Mouse (Mus musculus): Measurements from ENCODE around the gene Zfp423. TPM values are rescaled to one million over a fixed set of nuclear protein-coding genes. Genes with fewer than 3 reads are reported as not detected.

The Zfp423 gene
- polyA plus RNA-seq, 1 experiment from 2014 or later, result 63.0 TPM

DNA sequence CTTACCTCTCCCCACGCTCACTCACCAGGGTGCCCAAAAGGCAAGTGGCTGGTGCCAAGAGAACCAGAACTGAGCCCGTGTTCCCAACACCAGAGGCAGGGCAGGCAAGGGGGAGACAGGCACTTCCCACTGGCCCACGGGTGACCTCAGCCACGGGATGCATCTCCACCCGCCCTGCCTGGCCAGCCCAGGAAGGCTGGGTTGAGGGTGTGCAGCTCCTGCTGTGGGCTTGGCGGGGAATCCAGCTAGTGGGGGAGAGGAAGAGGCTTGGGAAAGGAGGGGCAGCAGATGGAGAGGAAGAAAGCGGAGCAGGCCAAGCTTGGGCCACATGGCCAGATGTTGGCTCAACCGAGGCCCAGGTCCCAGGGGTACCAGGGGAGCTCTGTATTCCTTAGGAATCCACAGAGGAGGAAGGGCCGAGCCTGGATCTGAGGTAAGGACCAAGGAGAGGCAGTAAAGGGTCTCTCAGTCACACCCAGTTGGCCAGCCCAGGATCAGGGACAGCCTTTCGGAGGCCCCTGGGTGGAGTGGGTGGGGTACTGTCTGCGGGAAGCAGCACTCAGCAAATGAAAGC, 155.0 kb downstream of the Zfp423 start:
- H3K36me3 ChIP-seq (ENCODE audit: control insufficient read depth, insufficient read depth, low read length), result no peaks in the 10 kb centered on the region
- 0 out of 2 replicates have a peak overlapping the region, but pooled peaks have one; percentile 17 for H3K27ac ChIP-seq (replicated peaks; ENCODE audit: low read depth, low read length)
- WGBS, result 52% methylated on average over 11 of the region's 11 CpGs
- H3K27me3 ChIP-seq (ENCODE audit: control insufficient read depth, insufficient read depth, low read length), result no peaks in the 10 kb centered on the region
- no peak for ATAC-seq (ENCODE audit: low FRiP score, low TSS enrichment)
- no peak overlapping the region for H3K9ac ChIP-seq (replicated peaks; ENCODE audit: low read length)
- DNase-seq, result no peak
- H3K4me1 ChIP-seq (ENCODE audit: control insufficient read depth, insufficient read depth, low read length), result peaks cover 14% of the 10 kb centered on the region; the same call in 1 of the 2 replicates
- H3K4me2 ChIP-seq (ENCODE audit: low read length), result no peak overlapping the region
- no peak overlapping the region for H3K4me3 ChIP-seq (replicated peaks; ENCODE audit: low read depth, low read length)
- H3K9me3 ChIP-seq (ENCODE audit: control insufficient read depth, low read length), result no peaks in the 10 kb centered on the region

DNA sequence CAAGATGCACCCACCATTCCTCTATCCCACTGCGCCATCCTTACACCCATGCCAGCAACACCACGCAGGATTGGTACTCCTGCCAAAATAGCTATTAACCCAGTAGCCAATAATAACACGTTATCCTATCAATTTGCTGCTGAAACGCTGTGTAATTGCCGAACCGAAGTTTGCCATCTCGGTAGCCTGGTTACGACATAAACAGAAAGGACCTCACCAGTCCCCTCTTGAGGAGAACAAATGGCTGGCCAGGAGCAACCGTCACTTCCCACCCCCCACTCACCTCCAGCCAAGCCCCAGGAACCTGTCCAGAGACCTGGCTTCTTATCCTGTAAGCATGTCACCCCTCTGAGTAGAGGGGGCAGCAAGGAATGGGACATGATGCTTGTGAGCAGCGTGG, 156.0 kb downstream of the Zfp423 start:
- Histone ChIP-seq H3K4me1 (ENCODE audit: control insufficient read depth, insufficient read depth, low read length) (peaks cover 14% of the 10 kb centered on the region; the same call in 1 of the 2 replicates), H3K9me3 (ENCODE audit: control insufficient read depth, low read length) (no peaks in the 10 kb centered on the region)
- WGBS, result 89% methylated on average over 10 of the region's 10 CpGs

DNA sequence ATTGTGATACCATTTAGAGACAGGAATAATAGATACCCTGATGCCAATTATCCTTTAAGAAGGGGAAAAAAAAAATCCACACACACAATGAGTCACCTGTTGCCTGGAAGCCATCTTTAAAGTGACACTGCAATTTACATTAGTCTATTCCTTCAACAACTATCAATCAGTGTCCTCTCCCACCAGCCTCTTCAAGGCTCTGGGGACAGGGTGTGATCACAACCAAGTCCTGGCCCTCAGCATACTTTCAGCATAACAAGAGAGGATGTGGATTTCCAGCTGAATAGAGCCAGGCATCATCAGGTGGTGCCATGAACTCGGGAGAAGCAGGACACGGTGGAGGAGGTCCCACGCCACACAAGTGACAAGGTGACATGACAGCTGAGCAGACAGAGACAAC, 156.8 kb downstream of the Zfp423 start:
- no peak for DNase-seq
- H3K9me3 ChIP-seq (ENCODE audit: control insufficient read depth, low read length), result no peaks in the 10 kb centered on the region
- ATAC-seq (ENCODE audit: low FRiP score, low TSS enrichment), result no peak
- H3K4me1 ChIP-seq (ENCODE audit: control insufficient read depth, insufficient read depth, low read length), result peaks cover 14% of the 10 kb centered on the region; the same call in 1 of the 2 replicates
- H3K4me2 ChIP-seq (ENCODE audit: low read length), result no peak overlapping the region
- no peaks in the 10 kb centered on the region for H3K36me3 ChIP-seq (ENCODE audit: control insufficient read depth, insufficient read depth, low read length)
- no peaks in the 10 kb centered on the region for H3K27me3 ChIP-seq (ENCODE audit: control insufficient read depth, insufficient read depth, low read length)
- no peak overlapping the region for H3K9ac ChIP-seq (replicated peaks; ENCODE audit: low read length)
- WGBS, result 56% methylated on average over 3 of the region's 3 CpGs
- no peak overlapping the region for H3K4me3 ChIP-seq (replicated peaks; ENCODE audit: low read depth, low read length)
- no peak overlapping the region for H3K27ac ChIP-seq (replicated peaks; ENCODE audit: low read depth, low read length)

More for the DNA sequence above, 156.0 kb downstream of the Zfp423 start:
- DNase-seq, result no peak
- Histone ChIP-seq H3K36me3 (ENCODE audit: control insufficient read depth, insufficient read depth, low read length) (no peaks in the 10 kb centered on the region), H3K27ac (replicated peaks; ENCODE audit: low read depth, low read length) (no peak overlapping the region), H3K4me2 (ENCODE audit: low read length) (no peak overlapping the region), H3K27me3 (ENCODE audit: control insufficient read depth, insufficient read depth, low read length) (no peaks in the 10 kb centered on the region), H3K9ac (replicated peaks; ENCODE audit: low read length) (no peak overlapping the region), H3K4me3 (replicated peaks; ENCODE audit: low read depth, low read length) (no peak overlapping the region)
- ATAC-seq (ENCODE audit: low FRiP score, low TSS enrichment), result no peak

DNA sequence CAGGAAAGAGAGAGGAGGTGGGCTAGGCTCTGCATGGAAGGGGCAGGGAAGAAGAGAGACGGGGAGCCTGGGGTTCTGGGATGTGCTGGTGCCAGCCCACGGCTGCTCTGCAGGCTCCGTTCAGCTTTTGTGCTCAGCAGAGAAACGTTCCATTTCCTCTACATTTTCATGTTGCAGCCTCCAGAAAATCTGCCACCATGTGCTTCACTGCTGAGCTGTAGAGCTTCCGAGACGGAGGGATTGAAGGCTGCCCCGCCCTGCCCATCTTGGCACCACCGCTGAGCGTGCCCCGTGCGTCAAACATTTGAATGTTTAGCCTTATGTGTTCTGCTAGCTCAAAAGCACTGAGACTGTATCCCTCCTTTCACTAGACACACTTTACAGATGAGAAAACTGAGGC, 159.3 kb downstream of the Zfp423 start:
- ATAC-seq (ENCODE audit: low FRiP score, low TSS enrichment) (no peak), DNase-seq (no peak)
- Histone ChIP-seq H3K9me3 (ENCODE audit: control insufficient read depth, low read length) (no peaks in the 10 kb centered on the region), H3K4me2 (ENCODE audit: low read length) (no peak overlapping the region), H3K27me3 (ENCODE audit: control insufficient read depth, insufficient read depth, low read length) (no peaks in the 10 kb centered on the region), H3K27ac (replicated peaks; ENCODE audit: low read depth, low read length) (no peak overlapping the region), H3K4me1 (ENCODE audit: control insufficient read depth, insufficient read depth, low read length) (peaks cover 6% of the 10 kb centered on the region; the same call in 1 of the 2 replicates), H3K9ac (replicated peaks; ENCODE audit: low read length) (no peak overlapping the region), H3K36me3 (ENCODE audit: control insufficient read depth, insufficient read depth, low read length) (no peaks in the 10 kb centered on the region), H3K4me3 (replicated peaks; ENCODE audit: low read depth, low read length) (no peak overlapping the region)
- 83% methylated on average over 11 of the region's 11 CpGs for WGBS

DNA sequence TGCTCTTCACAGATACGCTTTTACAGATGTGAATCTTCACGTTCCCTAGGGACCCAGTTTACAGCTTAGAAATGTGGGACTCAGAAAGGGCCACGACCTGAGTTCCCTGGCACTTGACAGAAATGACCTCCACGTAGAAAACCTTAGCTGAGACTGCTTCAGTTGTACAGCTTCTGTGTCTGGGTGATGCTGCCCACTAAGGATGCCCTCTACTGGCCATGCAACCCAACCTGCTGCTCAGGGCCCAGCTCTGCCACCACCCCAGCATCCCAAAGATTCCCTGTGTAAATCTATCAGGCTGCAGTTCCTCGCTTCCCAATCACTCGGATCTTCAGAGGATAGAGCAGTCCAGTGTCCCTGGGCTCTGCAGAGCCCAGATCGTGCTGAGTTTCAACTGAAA, 163.2 kb downstream of the Zfp423 start:
- Histone ChIP-seq H3K9ac (replicated peaks; ENCODE audit: low read length) (no peak overlapping the region), H3K4me3 (replicated peaks; ENCODE audit: low read depth, low read length) (no peak overlapping the region), H3K36me3 (ENCODE audit: control insufficient read depth, insufficient read depth, low read length) (no peaks in the 10 kb centered on the region), H3K27ac (replicated peaks; ENCODE audit: low read depth, low read length) (no peak overlapping the region), H3K4me1 (ENCODE audit: control insufficient read depth, insufficient read depth, low read length) (no peaks in the 10 kb centered on the region), H3K27me3 (ENCODE audit: control insufficient read depth, insufficient read depth, low read length) (no peaks in the 10 kb centered on the region), H3K4me2 (ENCODE audit: low read length) (no peak overlapping the region), H3K9me3 (ENCODE audit: control insufficient read depth, low read length) (no peaks in the 10 kb centered on the region)
- WGBS, result 67% methylated on average over 7 of the region's 7 CpGs
- DNase-seq, result peak; percentile 54
- no peak for ATAC-seq (ENCODE audit: low FRiP score, low TSS enrichment)

DNA sequence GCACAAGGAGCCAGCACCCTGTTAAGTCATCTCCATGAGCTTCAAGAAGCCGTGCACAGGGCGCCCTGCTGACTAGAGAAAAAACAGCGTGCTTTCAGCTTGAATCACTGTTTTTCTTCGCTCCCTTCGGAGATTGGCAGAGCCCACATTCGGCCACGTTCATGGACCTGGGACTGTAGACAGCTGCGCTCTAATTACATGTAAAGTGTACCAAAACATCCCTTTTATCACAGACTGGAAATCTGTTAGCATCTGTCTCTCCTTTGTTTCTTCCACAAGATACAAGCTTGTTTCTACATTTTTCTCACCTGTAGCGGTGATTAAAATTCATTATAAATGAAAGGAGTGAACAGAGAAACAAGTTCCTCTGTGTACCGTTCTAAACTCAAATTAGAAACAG, 164.8 kb downstream of the Zfp423 start:
- Histone ChIP-seq H3K27me3 (ENCODE audit: control insufficient read depth, insufficient read depth, low read length) (no peaks in the 10 kb centered on the region), H3K4me3 (replicated peaks; ENCODE audit: low read depth, low read length) (no peak overlapping the region), H3K4me1 (ENCODE audit: control insufficient read depth, insufficient read depth, low read length) (no peaks in the 10 kb centered on the region), H3K4me2 (ENCODE audit: low read length) (no peak overlapping the region), H3K9me3 (ENCODE audit: control insufficient read depth, low read length) (no peaks in the 10 kb centered on the region), H3K27ac (replicated peaks; ENCODE audit: low read depth, low read length) (peak overlapping the region; percentile 45; the same call in 1 of the 2 replicates), H3K9ac (replicated peaks; ENCODE audit: low read length) (no peak overlapping the region), H3K36me3 (ENCODE audit: control insufficient read depth, insufficient read depth, low read length) (no peaks in the 10 kb centered on the region)
- DNase-seq (no peak), ATAC-seq (ENCODE audit: low FRiP score, low TSS enrichment) (no peak)
- WGBS, result 69% methylated on average over 10 of the region's 10 CpGs

DNA sequence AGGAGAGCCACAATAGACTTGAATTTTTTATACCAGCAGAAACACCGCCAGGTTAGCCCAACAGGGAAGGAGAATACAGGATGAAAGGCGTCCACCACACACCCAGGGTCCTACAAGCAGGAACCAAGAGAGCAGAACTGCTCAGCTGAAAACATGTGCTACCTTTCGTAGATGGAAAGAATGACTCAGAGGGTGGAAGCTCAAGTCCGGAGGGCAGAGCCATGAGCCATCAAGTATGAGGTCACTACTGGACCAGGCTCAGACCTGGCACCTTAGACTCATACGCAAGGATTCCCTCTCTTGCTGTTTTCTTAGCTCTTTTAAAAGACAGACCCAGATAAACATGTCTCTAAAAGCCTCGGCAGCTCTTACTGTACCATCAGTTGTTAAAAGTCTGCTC, 168.3 kb downstream of the Zfp423 start:
- DNase-seq (no peak), ATAC-seq (ENCODE audit: low FRiP score, low TSS enrichment) (no peak)
- Histone ChIP-seq H3K4me3 (replicated peaks; ENCODE audit: low read depth, low read length) (no peak overlapping the region), H3K27ac (replicated peaks; ENCODE audit: low read depth, low read length) (no peak overlapping the region), H3K4me2 (ENCODE audit: low read length) (no peak overlapping the region), H3K36me3 (ENCODE audit: control insufficient read depth, insufficient read depth, low read length) (no peaks in the 10 kb centered on the region), H3K27me3 (ENCODE audit: control insufficient read depth, insufficient read depth, low read length) (no peaks in the 10 kb centered on the region), H3K9ac (replicated peaks; ENCODE audit: low read length) (no peak overlapping the region), H3K4me1 (ENCODE audit: control insufficient read depth, insufficient read depth, low read length) (peaks cover 19% of the 10 kb centered on the region), H3K9me3 (ENCODE audit: control insufficient read depth, low read length) (no peaks in the 10 kb centered on the region)
- 96% methylated on average over 6 of the region's 6 CpGs for WGBS

DNA sequence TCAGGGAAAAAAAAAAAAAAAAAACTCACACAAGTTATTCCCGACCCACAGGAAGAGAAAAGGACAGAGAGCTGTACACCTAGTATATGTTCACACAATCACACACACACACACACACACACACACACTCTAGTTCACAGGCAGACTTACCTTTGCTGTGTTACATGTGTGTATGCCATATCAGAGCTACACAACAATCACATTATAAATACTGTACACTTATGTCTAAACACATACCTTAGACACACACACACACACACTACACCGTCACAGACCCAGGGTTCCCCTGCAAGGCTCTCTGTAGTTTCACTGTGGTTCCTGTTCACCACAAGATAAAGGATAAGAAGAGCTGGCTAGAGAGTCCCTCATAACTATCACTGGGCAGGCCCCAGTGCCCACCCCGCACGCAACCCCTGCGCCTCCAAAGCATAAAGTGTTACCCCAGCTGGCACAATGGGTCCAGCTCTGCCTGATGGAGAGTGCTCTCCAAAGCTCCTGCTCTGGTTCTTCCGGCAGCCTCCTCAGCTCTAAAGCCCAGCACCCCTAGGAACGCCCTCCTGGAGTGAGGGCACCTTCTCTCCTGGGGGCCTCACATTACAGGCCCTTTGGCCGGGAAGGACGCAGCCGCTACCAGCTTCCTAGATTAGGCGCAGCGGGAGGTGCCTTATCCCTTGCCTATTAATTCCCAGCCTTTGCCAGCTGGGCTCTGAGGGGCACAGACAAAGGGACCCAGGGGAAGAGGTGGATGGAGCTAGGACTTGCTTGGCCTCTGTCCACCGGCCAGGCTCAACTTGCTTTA, 174.6 kb downstream of the Zfp423 start:
- no peak for ATAC-seq (ENCODE audit: low FRiP score, low TSS enrichment)
- Histone ChIP-seq H3K9ac (replicated peaks; ENCODE audit: low read length) (no peak overlapping the region), H3K4me2 (ENCODE audit: low read length) (peak overlapping the region; percentile 35; the same call in 1 of the 2 replicates), H3K27ac (replicated peaks; ENCODE audit: low read depth, low read length) (no peak overlapping the region), H3K36me3 (ENCODE audit: control insufficient read depth, insufficient read depth, low read length) (peaks cover 34% of the 10 kb centered on the region), H3K9me3 (ENCODE audit: control insufficient read depth, low read length) (no peaks in the 10 kb centered on the region), H3K27me3 (ENCODE audit: control insufficient read depth, insufficient read depth, low read length) (no peaks in the 10 kb centered on the region), H3K4me3 (replicated peaks; ENCODE audit: low read depth, low read length) (no peak overlapping the region), H3K4me1 (ENCODE audit: control insufficient read depth, insufficient read depth, low read length) (peaks cover 44% of the 10 kb centered on the region)
- 29% methylated on average over 13 of the region's 13 CpGs for WGBS
- DNase-seq, result peak; percentile 61

DNA sequence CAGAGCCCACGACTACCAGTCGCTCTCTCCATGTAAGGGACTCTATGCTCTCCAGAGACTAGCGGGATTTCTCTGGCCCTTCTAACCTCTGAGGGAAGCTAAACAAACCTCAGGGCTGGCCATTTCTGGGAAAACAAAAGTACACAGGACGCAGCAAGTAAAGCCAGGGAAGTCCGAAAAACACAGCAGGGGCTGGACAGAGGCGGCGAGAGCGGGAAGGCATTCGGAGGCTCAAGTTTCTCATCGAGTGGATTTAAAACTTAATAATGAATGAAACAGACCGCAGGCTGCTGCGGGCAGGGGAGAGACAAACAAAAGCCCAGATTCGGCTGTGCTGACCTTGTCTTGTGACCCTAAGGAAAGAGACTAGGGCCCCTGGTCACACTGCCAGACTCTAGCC, 175.2 kb downstream of the Zfp423 start:
- Histone ChIP-seq H3K9ac (replicated peaks; ENCODE audit: low read length) (no peak overlapping the region; the same call in 1 of the 2 replicates), H3K4me3 (replicated peaks; ENCODE audit: low read depth, low read length) (no peak overlapping the region), H3K36me3 (ENCODE audit: control insufficient read depth, insufficient read depth, low read length) (peaks cover 40% of the 10 kb centered on the region), H3K9me3 (ENCODE audit: control insufficient read depth, low read length) (no peaks in the 10 kb centered on the region), H3K27ac (replicated peaks; ENCODE audit: low read depth, low read length) (no peak overlapping the region; the same call in 1 of the 2 replicates), H3K27me3 (ENCODE audit: control insufficient read depth, insufficient read depth, low read length) (no peaks in the 10 kb centered on the region), H3K4me1 (ENCODE audit: control insufficient read depth, insufficient read depth, low read length) (peaks cover 44% of the 10 kb centered on the region), H3K4me2 (ENCODE audit: low read length) (peak overlapping the region; percentile 35)
- DNase-seq (no peak), ATAC-seq (ENCODE audit: low FRiP score, low TSS enrichment) (no peak)
- 4% methylated on average over 13 of the region's 13 CpGs for WGBS

All from midbrain, embryonic 14.5 days (tissue).